ENCODE assay signal across 12 mouse cellular contexts in the genomic region with DNA sequence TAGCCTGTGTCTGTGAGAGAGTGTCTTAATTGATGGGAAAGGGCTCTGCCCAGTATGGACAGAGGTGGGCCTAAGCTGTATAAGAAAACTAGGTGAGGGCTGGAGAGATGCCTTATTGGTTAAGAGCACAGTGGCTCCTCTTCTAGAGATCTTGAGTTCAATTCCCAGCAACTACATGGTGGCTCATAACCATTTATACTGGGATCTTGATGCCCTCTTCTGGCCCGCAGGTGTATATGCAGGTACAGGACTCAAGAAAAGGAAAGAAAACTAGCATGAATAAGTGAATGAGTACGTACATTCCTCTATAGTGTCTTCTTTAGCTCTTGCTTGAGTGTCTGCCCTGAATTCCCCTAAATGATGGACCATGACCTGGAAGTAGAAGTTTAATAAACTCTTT. TPM values are rescaled to one million over a fixed set of nuclear protein-coding genes. Genes with fewer than 3 reads are reported as not detected.
DNase-seq lines count a peak whose midpoint lies in the region; ATAC-seq and TF ChIP-seq lines count a peak whose summit lies in the region.
"Had no signal": no experiment of that assay in that cellular context is flagged by ENCODE, and none has a peak within 500 bp of the region (broad histone marks: within the 10 kb centered on the region; RNA-seq: fewer than 3 reads in every experiment).

No protein-coding gene starts in this region.

- peak; percentile 53 for TF ChIP-seq CTCF in gastrocnemius, adult 2 months (IDR thresholded peaks at IDR 0.05)
- TF ChIP-seq CTCF in thymus, adult 2 months (IDR thresholded peaks at IDR 0.05; ENCODE audit: borderline replicate concordance, control insufficient read depth, extremely low read depth, insufficient read depth, low read length, poor library complexity) = no peak

- H3K36me3 ChIP-seq in thymus, adult 2 months (ENCODE audit: control insufficient read depth, insufficient read depth, low read length) = peaks cover 17% of the 10 kb centered on the region

- no peak overlapping the region for H3K4me3 ChIP-seq in gastrocnemius, adult 2 months
- no peak overlapping the region for H3K4me3 ChIP-seq in thymus, adult 2 months (ENCODE audit: control insufficient read depth, insufficient read depth, low read length)
- H3K4me3 ChIP-seq: forebrain, embryonic 15.5 days; hindbrain, embryonic 13.5 days; liver, embryonic 13.5 days; midbrain, embryonic 12.5 days had no signal

- ATAC-seq in common myeloid progenitor, adult 5-6 weeks (replicated peaks; ENCODE audit: low read depth, poor library complexity, severe bottlenecking) = 0 out of 2 replicates have a peak, but pooled peaks have one; percentile 40
- ATAC-seq: forebrain, embryonic 15.5 days had no signal

- 89% methylated on average over 2 of the region's 2 CpGs for WGBS in thymus, adult 2 months

- DNase-seq in gastrocnemius, adult 2 months = no peak
- no peak for DNase-seq in gastrocnemius, adult 8-10 months (ENCODE audit: low spot score in 2 of 2)
- DNase-seq in thymus, adult 2 months = peak; percentile 19
- DNase-seq in thymus, postnatal 36 days = no peak
- peak; percentile 24 for DNase-seq in thymus, postnatal 25 days
- no peak for DNase-seq in cerebellum, adult 11 months
- DNase-seq in kidney, postnatal 36 days = no peak
- DNase-seq: liver, embryonic 13.5 days had no signal

- no peak for TF ChIP-seq POLR2A in thymus, adult 2 months (IDR thresholded peaks at IDR 0.05; ENCODE audit: control insufficient read depth, extremely low read depth, insufficient read depth, low read length, poor library complexity)

- no peaks in the 10 kb centered on the region for H3K27me3 ChIP-seq in thymus, adult 2 months (ENCODE audit: control insufficient read depth, insufficient read depth, low read length)
- H3K27me3 ChIP-seq: forebrain, embryonic 15.5 days; hindbrain, embryonic 13.5 days; liver, embryonic 13.5 days; midbrain, embryonic 12.5 days had no signal

- H3K4me1 ChIP-seq in thymus, adult 2 months (replicated peaks; ENCODE audit: control insufficient read depth, insufficient read depth, low read length) = no peaks in the 10 kb centered on the region
- H3K4me1 ChIP-seq: forebrain, embryonic 15.5 days; hindbrain, embryonic 13.5 days; midbrain, embryonic 12.5 days had no signal

- intact Hi-C loops in gastrocnemius, adult 2 months (cut with DNase I) = no loop called here

- no peak overlapping the region for H3K27ac ChIP-seq in gastrocnemius, adult 2 months
- H3K27ac ChIP-seq in thymus, adult 2 months (ENCODE audit: control insufficient read depth, insufficient read depth, low read length) = no peak overlapping the region
- H3K27ac ChIP-seq: forebrain, embryonic 15.5 days; hindbrain, embryonic 13.5 days; liver, embryonic 13.5 days; midbrain, embryonic 12.5 days had no signal

RNA-seq across cellular contexts. Expression of gene Pcbp1, which starts 15.5 kb away (rescaled TPM):
- total RNA-seq in gastrocnemius, adult 2 months (2021) = 100 to 1,000 TPM; 121 to 128 TPM
- 100 to 1,000 TPM; 114 to 149 (median 126) TPM for total RNA-seq in gastrocnemius, adult 8-10 months (2022)
- 291 and 363 TPM in 2 replicates for polyA plus RNA-seq in thymus, adult 2 months (2012; rRNA removed)
- 115 and 172 TPM in 2 replicates for total RNA-seq in common myeloid progenitor, adult 5-6 weeks (2017)

Comparison
In these comparisons a context has a peak if more than half of its experiments do, and no peak if none do; other contexts are left out.
1. DNase-seq: peak in thymus, adult 2 months (single experiment) and thymus, postnatal 25 days (single experiment); none in gastrocnemius, adult 2 months (single experiment), gastrocnemius, adult 8-10 months (0 of 2), thymus, postnatal 36 days (0 of 2), cerebellum, adult 11 months (single experiment) and kidney, postnatal 36 days (0 of 2).